Mouse (Mus musculus) urinary bladder, postnatal 36 days (tissue): ENCODE results near the gene A030014E15Rik.
"Not testable (repeated sequence)": the region's sequence is repeated elsewhere in the genome, so short reads cannot be mapped to it uniquely, and the experiment has no call there.

Experiments
- DNase-seq, 2 experiments: peaks; one replicate each; pipeline ENCODE4 v3.0.0; 2022; ENCODE audit warnings: low spot score in 2 of 2, mixed read lengths in 1 of 2

Gene A030014E15Rik

DNA sequence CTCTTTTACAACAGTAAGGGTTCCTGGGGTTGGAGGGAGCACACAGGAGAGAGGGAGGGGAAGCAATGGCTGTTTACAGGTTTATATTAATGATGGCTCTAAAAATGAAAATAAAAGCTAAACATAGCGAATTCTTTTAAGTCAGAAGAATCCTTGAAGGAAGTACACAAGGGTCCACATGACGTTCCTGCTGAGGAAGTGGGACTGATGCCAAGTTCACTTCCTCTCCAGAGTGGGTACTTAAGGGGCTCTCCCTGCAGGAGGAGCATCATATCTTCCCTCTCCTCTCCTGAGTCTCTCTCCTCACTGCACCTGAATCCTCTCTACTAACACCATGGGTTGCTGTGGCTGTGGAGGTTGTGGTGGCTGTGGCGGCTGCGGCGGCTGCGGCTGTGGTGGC is at the start of gene A030014E15Rik:
Gene A030014E15Rik, plus strand, starts transcription at position 268 of the 400 bp plus-strand sequence.
- no peak for DNase-seq

DNA sequence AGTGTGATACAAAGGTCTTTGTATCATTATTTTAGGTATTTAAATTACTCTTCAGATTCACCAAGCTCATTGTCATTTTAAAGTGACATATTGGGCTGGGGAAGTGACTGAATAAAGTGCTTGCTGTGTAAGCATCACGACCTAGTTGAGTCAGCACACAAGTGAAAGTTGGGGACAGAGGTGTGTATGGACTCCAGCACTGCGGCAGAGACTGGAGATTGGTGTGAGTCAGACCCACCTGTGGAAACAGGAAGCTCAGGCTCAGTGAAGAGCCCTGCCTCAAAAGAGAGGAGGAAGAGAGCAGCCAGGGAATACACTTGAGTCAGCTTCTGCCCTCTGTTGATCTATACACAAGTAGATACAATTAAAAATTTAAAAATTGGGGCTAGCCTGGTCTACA is 45.5 kb upstream of the A030014E15Rik start:
- DNase-seq: no peak

DNA sequence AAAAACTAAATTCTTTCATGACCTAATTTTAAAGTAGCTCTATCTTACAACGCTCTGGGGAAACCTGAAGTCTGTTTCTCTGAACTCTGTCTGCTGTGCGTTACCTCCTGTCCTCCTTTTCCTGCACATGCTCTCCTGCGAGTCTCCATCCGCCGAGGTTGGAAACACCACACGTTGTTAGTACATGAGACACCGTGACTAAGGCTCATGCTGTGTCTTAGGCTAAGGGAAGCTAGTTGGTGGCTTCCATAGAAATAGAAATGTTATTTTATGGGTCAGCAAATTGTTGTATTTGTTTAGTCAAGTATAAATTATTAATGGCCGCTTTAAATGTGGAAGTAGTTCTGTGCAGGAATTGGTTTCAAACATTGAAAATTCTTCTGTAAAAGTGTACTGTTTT is 44.5 kb upstream of the A030014E15Rik start:
- no peak for DNase-seq

GRCm38 (mm10) chr1:82893269-82893668 is 31.4 kb upstream of the A030014E15Rik start:
- DNase-seq: no peak

DNA sequence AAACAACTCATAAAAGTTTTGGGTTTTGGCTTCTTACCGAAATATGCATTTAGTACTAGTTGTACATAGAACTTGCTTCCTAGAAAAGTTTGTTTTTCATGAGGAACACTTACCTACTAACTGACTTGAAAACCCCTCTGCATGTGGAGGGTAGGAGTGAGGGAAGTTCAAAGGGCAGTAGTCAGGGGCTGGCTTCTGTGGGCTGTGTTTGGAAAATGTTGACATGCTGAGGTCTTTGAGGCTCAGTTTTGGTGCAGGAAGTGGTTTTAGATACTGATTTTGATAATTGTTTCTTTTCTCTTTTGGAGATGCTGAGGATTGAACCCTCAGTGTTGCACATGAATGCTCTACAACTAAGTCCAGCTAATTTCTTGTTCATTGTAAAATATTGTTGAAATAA is 24.1 kb upstream of the A030014E15Rik start:
- no peak for DNase-seq

DNA sequence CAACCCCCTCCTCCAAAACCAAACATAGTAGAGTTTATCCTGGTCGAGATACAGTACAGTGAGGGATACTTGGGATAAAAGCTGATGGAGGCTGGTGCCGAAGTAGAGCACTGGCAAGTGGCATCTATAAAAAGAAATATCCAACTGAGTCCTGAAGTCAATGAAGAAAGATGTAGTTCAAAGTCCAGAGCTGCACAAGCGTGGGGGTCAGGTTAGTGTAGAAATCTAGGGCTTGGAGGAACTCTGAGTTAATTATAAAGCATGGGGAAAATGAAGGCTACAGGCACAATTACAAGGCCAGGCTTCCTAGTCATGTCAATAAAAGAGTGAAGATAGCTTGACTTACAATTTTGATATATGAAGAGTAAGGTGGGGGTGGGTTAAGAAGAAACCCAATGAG is 23.5 kb upstream of the A030014E15Rik start:
- no peak for DNase-seq

DNA sequence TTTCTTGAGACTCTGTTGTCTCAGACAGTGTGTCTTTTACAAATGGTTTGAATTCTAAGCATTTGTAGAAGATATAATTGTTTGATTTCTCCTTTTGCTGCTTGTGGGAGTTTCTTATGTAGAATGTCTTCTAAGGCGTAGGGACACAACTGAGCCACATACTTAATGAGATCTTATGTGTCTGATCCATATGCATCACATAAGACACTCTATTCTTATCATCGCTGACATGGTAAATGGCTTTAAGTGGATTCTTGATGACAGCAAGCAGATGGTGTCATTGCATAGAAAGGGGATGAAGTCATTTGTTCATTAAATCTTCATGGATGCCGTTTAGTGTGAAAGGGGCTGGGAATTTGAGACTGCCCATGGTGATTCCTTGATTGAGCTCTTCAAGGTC is 18.8 kb upstream of the A030014E15Rik start:
- no peak for DNase-seq

DNA sequence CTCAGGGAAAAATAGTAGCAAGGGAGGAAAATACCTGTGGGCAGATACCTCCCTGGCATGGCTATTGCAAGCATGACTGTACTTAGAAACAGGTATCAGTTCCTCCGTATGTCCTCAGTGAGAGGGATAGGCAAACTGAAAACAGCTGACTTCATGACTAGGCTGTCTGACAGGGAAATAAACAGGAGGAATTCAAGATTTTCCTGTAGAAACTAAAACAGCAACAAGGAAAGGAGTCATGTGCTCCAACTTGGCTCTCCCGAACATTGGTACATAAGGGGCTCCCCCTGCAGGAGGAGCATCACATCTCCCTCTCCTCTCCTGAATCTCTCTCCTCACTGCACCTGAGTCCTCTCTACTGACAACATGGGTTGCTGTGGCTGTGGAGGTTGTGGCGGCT is 11.7 kb upstream of the A030014E15Rik start, which contains the start of gene A030005L19Rik:
Gene A030005L19Rik, plus strand, starts transcription at position 301 of the 400 bp plus-strand sequence.
- peak in 1 of 2 experiments; percentile 5 for DNase-seq

DNA sequence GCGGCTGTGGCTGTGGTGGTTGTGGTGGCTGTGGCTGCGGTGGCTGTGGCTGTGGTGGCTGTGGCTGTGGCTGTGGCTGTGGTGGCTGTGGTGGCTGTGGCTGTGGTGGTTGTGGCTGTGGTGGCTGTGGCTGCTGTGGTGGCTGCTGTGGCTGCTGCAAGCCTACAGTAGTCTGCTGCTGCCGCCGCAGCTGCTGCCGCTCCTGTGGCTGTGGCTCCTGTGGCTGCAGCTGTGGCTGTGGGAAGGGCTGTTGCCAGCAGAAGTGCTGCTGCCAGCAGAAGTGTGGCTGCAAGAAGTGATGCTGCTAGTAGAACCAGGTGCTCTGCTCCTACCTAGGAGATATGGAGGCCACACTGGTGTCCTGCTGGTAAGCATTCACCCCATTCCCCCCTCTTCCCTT is 11.3 kb upstream of the A030014E15Rik start:
- not testable (repeated sequence) for DNase-seq

- DNase-seq: not testable (repeated sequence)
Measured at GRCm38 (mm10) chr1:82930558-82930957, 5.8 kb downstream of the A030014E15Rik start.

DNA sequence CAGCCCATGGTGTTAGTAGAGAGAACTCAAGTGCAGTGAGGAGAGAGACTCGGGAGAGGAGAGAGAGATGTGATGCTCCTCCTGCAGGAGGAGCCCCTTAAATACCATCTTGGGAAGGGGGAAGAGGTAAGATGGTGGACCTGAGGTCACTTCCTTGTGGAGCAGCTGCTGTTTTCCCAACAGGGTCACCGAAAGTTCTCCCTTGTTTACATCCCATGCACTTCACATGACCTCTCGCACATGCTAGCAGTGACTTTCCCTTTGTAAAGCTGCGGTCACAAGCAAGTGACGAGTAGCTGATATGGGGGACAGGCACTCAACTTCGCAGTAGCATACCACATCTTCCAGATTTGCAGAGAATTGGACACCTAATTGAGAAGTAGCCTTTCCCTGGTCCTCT is 6.6 kb downstream of the A030014E15Rik start, which contains the start of gene Gm6217:
Gene Gm6217, minus strand, starts transcription at position 74 of the 400 bp plus-strand sequence.
- DNase-seq: not testable (repeated sequence)

DNA sequence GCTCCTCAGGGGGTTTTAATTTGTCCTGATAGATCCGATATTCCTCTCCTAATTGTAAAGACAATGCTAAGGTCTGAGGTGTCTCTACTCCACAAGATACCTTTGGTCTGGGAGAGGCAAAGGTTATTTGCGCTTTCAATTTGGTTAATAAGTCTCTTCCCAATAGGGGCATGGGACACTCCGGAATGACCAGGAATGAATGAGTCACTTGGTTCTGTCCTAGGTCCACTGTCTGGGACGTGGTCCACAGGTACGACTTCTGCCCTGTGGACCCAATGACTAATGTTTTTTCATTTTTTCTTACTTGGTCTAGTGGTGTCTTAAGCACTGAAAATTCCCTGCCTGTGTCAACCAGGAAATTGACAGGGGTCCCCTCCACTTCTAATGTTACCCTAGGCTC is 13.9 kb downstream of the A030014E15Rik start:
- DNase-seq: no peak

GRCm38 (mm10) chr1:82942505-82942904 is 17.8 kb downstream of the A030014E15Rik start:
- DNase-seq: not testable (repeated sequence)

GRCm38 (mm10) chr1:82943295-82943694 is 18.6 kb downstream of the A030014E15Rik start, which contains the start of gene A030003K21Rik:
TSS of gene A030003K21Rik (minus strand) at chr1:82943388.
- not testable (repeated sequence) for DNase-seq

GRCm38 (mm10) chr1:82946029-82946428 is 21.3 kb downstream of the A030014E15Rik start:
- not testable (repeated sequence) for DNase-seq

DNA sequence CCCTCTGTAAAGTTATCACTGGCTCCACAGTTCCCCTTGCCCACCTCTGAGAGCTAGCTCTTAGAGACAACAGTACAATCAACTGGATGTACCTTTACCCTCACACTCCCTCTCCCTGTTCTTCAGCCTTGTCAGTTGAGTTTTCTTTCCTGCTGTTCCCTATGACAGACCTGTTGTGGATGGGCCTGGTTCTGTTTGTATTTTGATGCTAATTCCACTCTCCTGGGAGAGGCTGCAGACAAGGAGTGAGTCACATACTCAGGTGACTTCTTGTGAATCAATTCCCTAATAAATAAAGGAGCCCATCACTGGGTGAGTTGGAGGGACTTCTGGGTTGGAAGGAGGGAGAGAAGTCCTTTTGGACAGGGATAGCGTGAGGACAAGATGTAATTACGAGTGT is 23.9 kb downstream of the A030014E15Rik start:
- no peak for DNase-seq

GRCm38 (mm10) chr1:82955913-82956312 is 31.2 kb downstream of the A030014E15Rik start, which contains the start of gene Gm7544:
TSS of gene Gm7544 (minus strand) at chr1:82956013.
- DNase-seq: not testable (repeated sequence)

DNA sequence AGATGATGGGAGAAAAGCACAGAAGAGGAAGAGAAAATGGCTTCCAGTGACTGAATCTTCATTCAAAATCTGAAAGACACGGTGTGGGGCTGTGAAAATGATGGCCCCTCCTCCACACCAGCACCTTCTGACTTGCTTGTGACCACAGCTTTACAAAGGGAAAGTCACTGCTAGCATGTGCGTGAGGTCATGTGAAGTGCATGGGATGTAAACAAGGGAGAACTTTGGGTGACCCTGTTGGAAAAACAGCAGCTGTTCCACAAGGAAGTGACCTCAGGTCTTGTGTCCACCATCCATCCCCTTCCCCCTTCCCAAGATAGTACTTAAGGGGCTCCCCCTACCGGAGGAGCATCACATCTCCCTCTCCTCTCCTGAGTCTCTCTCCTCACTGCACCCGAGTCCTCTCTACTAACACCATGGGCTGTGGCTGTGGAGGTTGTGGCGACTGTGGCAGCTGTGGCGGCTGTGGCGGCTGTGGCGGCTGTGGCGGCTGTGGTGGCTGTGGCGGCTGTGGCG is 35.2 kb downstream of the A030014E15Rik start, which contains the start of gene Gm47955:
Gene Gm47955, plus strand, starts transcription at position 417 of the 516 bp plus-strand sequence.
- no peak for DNase-seq

DNA sequence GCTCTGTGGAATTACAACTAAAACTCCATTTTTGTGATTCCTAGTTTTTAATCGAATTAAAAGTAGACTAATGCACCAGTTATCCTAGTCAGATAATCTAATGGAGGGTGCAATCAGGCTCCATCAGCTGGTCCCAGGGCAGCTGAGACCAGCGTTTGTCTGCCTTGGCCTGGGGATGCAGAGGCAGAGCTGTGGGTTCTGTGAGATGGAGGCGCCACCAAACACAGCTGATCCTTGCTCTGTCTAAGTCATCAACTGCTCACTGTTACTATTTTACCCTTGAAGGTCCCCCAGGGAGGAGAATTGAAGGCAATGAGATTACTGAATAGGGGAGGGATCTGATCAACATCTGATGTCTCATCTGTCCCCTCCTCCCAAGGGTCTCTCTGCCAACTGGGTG is 41.7 kb downstream of the A030014E15Rik start:
- no peak for DNase-seq

- DNase-seq: peak in 1 of 2 experiments; percentile 9
Measured at GRCm38 (mm10) chr1:82972046-82972445, 47.3 kb downstream of the A030014E15Rik start.

GRCm38 (mm10) chr1:82973244-82973643 is 48.5 kb downstream of the A030014E15Rik start:
- no peak for DNase-seq

DNA sequence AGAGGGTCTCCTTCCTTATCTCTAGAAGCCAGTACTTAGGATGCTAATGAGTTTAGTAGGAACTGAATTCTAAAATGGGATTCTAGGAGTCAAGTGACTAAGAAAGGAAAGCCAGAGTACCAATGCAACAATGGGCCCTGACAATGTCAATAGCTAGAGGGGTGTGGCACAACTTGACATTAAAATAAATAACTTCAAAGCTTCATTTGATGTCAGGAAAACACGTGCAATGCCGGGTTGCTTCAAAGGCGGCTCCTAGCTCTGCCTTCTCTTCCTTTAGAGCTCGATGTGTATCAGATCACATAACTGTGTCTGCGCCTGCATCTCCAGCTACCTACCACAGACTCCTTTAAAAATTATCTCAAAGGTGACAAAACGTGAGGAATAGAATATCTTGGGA is 49.2 kb downstream of the A030014E15Rik start:
- no peak for DNase-seq

- DNase-seq: no peak
Measured at GRCm38 (mm10) chr1:82974342-82974741, 49.6 kb downstream of the A030014E15Rik start.
